Mouse (Mus musculus) adrenal gland, postnatal 14 days (tissue): ENCODE measurements around the gene Tmem151b. TPM values are rescaled to one million over a fixed set of nuclear protein-coding genes. Genes with fewer than 3 reads are reported as not detected.

Experiments
- DNase-seq: peaks from one replicate; pipeline ENCODE4 v3.0.0; 2021; ENCODE audit warnings: mixed read lengths
- total RNA-seq: library from RNA; stranded (reverse); gene quantifications from 2 replicates; pipeline ENCODE4 v1.2.3, GENCODE M21; 2021

Tmem151b gene
- total RNA-seq, 1 experiment from 2014 or later = 0.33 TPM

DNA sequence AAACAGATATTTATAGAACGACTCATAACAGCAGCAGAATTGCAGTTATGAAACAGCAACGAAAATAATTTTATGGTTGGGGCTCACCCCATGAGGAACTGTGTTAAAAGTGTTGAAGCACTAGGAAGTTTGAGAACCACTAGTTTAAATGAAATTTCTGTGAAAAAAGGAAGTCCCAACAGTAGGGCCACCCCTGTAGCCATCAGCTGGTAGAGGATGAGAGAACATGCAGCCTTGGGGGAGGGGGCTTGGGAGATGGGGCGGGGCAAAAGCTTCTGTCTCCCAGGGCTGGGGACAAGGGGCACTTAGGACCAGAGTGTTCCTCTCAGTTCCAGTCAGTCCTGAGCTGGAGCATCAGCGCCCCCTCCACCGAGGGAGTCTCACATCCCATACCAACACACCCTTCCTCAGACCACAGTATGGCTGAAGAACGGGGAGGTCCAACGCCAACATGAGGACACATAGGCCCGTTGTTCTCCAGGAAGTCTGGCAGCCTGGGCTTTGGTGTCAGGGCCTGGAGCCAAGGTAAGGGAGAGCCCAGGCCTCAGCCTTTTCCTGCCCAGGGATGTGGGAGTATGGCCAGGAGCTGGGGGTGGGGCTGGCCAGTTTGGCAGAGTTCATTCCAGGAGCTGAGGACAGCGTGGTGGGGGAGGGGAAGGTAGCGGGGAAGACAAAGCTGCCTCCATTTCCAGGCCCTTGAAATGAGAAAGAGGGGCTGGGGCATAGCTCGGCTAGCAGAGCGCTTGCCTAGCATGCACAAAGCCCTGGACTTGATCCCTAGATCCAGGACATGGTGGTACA lies 34.8 kb upstream of the Tmem151b start:
- DNase-seq = peak; percentile 92

DNA sequence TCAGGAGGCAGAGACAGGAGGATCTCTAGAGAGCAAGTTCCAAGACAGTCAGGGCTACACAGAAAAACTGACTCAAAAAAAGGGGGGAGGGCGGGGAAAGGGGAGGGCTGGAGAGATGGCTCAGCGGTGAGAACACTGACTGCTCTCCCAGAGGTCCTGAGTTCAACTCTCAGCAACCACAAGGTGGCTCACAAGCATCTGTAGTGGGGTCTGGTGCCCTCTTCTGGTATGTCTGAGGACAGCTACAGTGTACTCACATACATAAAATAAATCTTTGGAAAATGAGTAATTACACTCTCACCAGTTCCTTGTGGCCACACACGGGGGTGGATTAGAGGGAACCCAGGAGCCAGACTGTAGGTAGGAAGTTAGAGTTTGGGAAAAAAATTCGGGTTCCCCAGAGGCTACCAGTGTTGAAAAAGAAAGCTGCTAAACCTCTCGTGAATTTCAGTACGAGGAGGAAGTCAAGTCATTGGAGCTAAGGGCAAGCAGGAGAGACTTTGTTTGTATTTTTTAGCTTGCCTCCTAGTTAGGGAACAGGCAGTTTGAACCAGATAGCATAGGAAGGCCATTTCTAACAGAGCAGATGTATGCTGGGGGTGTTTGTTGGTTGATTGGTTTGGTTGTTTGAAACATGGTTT lies 33.4 kb upstream of the Tmem151b start:
- DNase-seq = no peak

DNA sequence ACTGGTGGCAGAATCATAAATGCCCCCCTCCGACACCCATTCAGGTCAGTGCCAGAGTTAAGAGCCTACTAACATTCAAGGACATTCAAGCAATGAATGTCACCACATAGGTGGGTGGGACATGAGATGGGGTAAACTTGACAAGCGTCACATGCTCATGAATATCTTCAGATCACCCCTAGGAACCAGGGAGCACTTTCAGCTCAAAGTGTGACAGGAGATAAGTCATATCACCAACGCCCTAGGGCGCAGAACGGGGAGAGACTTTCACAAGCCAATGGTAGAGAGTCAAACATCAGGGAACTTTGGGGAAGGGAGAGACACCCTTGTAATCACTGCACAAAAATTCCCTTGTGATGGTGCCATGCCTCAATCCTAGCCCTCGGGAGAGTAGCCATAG lies 32.7 kb upstream of the Tmem151b start:
- no peak for DNase-seq

DNA sequence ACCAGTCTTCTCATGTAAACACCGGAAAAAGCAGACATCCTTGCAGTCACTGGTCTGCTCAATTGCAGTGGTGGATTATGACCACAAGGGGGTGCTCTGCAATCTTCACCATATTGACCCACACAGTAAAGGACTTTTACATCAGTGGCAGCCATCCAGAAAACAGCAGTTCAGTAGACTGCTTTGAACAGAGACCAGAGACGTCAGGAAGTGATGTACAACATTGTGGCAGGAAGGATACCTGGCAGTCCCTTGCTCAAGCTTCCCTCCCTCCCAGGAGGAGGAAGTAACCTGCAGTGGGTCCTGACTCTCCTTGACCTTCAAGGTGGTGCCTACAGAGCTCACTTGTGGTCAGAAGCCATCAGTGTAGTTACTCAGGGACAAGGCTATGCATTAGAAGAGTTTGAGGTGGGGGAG lies 32.1 kb upstream of the Tmem151b start:
- peak; percentile 84 for DNase-seq

DNA sequence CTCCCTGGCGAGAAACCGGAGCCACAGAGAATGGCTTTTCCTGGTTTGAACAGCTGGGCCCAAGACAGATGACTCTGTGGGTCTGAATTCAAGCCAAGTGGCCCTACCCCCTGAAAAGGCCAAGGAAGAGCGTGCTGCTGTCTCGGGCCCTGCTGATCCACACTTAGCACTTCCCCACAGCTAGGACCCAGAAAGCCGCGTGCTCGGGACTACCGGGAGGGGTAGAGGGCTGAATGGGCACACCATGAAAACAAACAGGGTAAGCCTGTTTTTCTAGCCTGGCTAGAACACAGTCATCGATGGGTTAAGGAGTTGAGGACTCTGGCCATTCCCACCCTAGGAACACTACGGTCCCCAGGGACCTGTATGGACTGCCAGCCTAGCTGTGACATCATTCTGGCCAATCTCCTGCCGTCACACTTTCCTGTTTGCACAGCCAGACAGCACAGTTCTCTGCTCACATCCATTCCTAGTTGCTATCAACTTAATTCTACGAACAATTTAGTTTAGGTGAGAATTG lies 31.5 kb upstream of the Tmem151b start:
- peak; percentile 60 for DNase-seq

DNA sequence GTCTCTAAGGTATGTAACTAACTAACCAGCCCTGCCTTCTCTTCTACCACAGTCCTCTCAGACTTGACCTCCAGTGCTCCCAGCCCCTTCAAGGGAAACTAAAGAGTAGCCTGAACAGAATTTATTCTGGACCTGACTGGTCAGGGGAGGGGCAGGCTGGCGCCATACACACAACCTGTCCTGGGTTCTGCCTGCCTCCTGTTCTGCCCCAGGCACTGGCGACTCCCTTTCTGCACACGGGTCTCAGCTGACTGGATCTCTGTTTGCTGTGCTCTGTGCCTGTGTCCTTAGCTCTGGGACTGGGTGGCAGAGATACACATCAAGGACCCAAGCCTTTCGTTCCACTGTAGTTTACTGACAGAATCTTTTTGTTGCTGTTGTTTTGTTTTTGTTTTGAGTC lies 30.1 kb upstream of the Tmem151b start:
- no peak for DNase-seq

DNA sequence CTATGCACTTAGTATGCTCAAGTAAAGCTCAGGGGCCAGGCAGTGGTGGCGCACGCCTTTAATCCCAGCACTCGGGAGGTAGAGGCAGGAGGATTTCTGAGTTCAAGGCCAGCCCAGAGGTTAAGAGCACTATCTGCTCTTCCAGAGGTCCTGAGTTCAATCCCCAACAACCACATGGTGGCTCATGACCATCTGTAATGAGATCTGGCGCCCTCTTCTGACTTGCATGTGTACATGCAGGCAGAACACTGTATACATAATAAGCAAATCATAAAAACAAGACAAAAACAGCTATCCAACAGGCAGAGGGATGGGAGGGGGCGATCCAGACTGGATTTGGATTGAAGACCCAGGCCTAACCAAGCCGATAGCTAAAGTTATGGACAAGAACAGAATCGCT lies 29.4 kb upstream of the Tmem151b start:
- peak; percentile 49 for DNase-seq

DNA sequence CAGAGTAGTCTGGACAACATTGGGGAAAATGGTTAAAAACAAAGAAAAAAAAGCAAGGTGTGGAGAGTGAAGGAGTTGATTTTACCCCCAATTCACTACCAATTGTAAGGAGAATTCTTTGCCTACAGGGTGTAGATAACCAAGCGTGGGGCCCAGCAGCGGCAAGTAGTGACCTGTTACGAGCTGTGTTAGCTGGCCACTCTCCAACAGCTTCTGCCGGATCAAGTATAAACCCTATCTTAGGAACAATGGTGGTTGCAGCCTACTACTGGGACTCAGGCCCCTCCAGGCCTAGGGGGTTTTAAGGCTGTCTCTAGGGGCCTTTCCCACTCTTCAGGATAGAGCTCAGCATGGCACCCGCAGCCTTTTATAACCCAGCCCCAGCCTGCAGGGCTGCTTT lies 28.8 kb upstream of the Tmem151b start:
- peak; percentile 9 for DNase-seq

DNA sequence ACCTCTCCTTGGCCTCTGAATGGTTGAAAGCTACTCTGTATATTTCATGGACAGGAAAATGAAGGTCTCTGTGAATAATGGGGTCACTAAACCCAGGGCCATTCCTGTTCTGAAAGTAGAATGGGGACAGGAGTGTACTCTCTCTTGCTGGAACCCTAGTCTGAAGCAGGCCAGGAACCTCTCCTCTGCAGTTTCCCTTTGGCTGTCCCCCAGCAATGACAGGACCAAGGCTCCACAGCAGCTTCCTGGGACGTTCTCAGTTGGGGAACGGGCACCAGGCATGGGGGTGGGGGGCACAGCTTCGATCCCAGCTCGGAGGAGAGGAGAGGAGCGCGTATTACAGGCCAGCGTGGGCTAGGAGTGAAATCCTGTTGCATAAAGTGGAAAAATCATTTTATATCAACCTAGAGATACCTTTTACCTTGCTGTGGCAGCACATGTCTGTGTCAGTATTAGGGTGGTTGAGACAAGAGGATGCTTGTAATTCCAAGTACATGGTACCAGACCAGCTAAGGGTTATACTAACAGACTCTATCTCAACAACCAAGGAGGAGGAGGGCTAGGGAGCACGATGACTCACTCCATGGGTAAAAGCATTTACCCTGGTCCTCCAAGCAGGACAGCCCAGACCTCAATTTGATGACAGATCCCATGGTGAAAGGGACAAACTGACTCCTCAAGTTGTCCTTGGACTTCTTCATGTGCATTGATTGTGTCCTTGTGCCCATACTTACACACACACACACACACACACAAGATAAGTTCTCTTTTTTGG lies 25.8 kb upstream of the Tmem151b start:
- DNase-seq = peak; percentile 4

DNA sequence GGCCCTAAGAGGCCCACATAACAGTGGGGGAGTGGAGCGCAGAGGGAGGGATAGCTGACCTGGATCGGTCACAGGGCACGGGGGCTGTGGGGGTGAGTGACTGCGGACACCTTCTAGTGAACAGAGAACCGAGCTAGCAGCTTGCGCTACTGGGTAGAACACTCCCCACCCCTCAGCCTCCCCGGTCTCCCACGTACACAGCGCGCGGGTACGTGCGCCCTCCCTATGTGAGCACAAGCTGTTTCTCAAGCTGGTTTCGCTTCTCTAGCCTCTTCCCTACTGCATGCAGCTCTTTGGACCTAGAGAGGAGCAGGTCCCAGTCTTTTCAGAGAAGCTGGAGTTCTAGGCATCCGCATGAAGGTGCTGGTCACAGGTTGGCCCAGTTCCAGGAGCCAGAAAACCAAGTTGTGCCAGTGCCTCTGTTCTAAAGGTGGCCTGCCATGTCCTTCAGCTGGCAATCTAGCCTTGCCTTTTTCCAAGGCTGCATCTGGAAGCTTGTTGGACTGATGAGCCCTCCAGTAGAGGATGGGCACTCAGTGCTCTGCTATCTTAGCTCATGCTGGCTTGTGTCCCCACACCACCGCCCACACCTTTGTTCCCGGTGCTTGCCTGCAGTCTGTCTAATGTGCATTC lies 24.8 kb upstream of the Tmem151b start:
- DNase-seq = peak; percentile 88

DNA sequence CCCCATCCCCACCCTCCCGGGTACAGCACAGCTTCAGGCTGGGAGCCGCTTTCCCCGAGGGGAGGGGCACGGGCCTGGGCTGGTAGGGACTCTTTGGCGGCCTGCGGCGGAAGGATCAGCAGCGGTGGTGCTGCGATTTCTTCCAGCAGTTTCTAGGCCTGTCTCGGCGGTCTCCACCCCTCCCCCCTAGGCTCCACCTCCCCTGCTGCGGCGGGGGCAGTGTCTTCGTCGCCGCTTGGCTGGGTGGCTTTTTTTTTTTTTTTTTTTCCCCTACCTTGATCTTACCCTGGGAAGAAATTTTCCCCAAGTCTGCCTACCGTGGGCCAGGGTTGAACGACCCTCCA lies 24.3 kb upstream of the Tmem151b start:
- peak; percentile 98 for DNase-seq

DNA sequence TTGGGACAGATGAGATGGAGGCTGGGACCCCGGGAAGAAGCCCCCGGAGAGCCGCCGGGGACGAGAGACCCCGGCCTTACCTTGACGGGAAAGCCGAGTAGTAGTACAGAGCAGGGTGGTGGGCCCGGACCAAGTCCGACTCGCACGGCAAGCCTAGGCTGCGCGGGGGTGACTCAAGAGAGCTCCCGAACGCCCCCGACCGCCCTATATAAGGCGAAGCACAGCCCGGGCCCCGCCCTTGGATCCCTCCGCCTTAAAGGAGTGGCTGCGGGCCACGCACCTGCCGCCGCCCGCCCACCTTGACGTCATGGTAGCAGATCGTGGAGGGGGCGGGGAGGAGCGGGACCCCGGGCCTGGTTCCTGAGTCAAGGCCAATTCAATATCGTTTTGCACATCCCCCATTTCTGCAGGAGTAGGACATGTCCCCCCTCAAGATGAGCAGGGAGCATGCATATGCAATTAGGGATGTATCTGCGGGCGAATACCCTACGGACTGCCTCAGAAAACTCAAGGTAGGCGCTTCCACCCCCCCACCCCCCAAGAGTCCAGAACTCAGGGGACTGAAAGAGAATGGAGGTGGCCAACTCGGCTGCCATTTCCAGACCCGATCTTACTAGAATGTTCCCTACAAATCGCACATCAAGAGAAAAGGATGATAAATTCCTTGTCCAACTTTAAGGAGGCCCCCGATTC lies 23.8 kb upstream of the Tmem151b start, which contains the start of gene Hsp90ab1:
TSS of gene Hsp90ab1 (minus strand) at position 185 of the 693 bp plus-strand sequence.
- DNase-seq = peak; percentile 99

DNA sequence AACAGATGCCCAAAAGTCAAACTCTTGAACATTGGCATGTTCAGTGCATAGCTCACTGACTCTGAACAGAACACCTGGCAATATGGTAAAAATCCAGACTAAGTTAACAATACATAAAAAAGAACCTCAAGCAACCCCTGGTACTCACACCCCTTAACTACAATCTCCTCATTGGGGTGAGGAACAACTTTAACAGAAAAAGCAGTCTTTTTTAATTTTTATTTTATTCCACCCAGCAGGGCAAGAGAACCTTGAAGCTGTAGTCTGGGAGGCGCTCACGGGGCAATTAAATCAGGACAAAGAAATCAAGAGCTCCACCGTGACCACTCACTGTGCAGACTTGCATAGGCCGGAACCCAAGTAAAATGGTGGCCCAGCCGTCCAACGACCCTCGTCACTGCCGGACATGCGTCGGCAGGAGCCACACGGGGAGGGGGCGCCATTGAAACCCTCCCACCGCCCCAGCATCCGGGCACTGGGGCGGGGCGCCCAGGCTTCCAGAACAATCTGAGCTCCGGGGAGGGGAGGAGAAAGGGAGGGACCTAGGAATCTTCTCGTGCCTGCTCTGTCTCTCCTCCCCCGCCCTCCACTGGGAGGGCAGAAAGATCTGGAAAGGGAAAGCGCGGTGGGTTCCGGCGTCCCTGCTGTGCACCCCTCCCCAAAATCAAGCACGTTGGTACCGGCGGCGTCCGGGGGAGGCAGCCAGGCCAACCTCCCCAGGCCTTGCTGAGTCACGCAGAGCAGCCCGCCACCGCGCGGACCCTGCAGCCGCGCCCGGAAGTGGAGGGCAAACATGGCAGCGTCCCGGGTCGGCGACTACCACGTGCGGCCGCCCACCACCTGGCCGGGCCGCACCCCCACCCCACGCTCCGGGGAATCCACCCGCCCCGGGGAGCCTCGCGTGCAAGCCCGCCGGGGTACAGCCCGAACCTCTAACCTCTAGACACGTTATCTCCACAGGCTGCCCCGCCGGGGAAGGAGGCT lies 22.9 kb upstream of the Tmem151b start:
- peak; percentile 89 for DNase-seq

DNA sequence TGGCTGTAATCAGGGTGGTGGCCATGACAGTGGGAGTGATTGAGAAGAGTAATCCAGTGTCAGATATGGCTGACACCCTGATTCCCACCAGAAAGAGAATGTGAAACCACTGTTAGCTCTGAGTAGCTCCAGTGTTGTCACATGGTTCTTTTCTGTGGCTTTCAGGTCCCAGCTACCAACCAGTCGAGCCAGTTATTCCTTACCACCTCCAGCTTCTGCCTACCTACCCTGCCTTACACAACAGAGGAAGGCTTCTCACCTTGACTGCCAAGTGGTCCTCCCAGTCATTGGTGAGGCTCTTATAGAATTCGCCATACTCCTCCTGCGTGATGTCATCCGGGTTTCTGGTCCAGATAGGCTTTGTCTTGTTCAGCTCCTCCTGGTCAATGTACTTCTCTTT lies 20.5 kb upstream of the Tmem151b start:
- DNase-seq = no peak

DNA sequence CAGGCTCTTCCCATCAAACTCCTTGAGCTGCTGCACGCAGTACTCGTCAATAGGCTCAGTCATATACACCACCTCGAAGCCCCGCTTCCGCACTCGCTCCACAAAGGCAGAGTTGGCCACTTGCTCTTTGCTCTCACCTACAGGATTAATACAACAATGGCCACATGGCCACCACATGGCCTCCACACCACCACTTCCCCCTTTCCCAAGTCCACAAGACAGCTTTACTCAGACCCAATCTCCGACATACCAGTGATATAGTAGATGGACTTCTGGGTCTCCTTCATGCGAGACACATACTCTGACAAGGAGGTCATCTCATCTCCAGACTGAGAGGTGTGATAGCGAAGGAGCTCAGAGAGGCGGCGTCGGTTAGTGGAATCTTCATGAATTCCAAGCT lies 19.5 kb upstream of the Tmem151b start:
- no peak for DNase-seq

DNA sequence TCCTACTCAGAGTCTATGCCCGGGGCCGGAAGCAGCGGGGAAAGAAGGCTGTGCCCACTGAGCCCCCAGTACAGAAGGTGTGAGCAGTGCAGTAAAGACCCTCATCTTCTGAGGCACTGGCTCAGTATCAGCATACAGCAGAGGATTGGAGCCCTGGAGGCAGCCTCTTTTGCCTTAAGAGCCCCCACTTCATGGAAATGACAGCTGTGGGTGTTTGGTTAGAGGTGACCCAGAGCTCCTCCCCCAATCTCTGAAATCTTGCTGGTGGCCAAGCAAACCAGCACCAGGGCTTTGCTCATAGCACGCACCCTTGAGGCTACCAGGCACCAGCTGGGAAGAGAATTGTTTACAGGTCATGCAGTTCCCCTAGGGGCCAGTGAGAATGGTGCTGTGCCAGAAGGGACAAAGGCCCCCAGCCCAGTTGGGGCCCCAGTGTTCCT lies 17.7 kb upstream of the Tmem151b start:
- DNase-seq = peak; percentile 70

DNA sequence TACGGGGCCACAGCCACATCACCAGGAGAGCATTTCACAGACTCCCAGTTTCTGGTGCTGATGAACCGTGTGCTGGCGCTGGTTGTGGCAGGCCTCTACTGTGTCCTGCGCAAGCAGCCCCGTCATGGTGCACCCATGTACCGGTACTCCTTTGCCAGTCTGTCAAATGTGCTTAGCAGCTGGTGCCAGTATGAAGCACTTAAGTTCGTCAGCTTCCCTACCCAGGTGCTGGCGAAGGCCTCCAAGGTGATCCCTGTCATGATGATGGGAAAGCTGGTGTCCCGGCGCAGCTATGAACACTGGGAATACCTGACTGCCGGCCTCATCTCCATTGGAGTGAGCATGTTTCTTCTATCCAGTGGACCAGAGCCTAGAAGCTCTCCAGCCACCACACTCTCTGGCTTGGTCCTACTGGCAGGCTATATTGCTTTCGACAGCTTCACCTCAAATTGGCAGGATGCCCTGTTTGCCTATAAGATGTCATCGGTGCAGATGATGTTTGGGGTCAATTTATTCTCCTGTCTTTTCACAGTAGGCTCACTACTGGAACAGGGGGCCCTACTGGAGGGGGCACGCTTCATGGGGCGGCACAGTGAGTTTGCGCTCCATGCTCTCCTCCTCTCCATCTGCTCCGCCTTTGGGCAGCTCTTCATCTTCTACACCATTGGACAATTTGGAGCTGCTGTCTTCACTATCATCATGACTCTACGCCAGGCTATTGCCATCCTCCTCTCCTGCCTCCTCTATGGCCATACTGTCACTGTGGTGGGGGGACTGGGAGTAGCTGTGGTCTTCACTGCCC lies 17.1 kb upstream of the Tmem151b start:
- no peak for DNase-seq

DNA sequence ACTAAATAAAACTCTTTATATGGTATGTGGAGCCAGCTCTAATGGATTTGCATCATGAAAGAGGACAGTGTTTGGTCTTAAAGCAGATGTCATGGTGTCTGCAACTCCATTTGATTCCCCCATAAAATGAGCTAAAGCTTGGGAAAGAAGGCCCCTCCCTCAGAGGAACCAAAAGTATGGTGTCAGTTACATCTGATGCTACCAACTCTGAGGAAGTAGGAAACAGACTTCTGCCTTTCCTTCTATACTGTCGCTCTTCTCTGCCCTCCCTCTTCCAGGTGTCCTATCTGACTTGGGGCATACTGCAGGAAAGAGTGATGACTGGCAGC lies 16.5 kb upstream of the Tmem151b start:
- DNase-seq = no peak

DNA sequence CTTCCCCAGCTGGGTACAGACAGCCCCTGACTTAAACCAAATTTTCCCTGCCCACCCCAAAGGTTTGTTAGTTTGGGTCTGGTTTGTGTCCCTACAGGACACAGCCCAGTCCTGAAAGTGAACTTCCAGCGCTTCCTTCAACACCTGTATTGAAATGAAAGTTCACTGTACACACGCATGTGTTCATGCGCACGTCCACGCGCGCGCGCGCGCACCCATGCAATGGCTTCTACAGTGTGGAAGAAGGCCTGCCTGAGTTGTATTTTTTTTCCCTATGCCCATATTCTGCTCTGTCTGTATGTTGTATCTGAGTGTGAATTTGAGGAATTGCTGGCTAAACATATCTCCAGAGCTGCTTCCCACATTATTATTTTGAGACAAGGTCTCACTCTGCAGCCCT lies 15.6 kb upstream of the Tmem151b start:
- no peak for DNase-seq
